Mouse (Mus musculus) cortical plate, adult 2 months (tissue): ENCODE results near the gene Zfp280c. TPM values are rescaled to one million over a fixed set of nuclear protein-coding genes. Genes with fewer than 3 reads are reported as not detected.
A peak's percentile ranks its signal among the peaks of the same experiment; 100 is the strongest.

ENCODE experiments used
- H3K27ac ChIP-seq: fragments of 200-500 bp; 2 replicates; pipeline ENCODE4 v1.5.1; 2012; ENCODE audit warnings: low read length, control low read depth, inconsistent platforms; ENCODE audit not compliant: insufficient read depth
- H3K4me1 ChIP-seq: fragments of 200-500 bp; 2 replicates; pipeline ENCODE4 v1.6.1; 2011; ENCODE audit warnings: low read length; ENCODE audit not compliant: control insufficient read depth, insufficient read depth
- H3K4me3 ChIP-seq: fragments of 200-500 bp; 2 replicates; pipeline ENCODE4 v1.5.1; 2011; ENCODE audit warnings: mild to moderate bottlenecking, low read length, control low read depth; ENCODE audit not compliant: insufficient read depth
- CTCF ChIP-seq: fragments of 200-500 bp; IDR thresholded peaks from 2 replicates; pipeline ENCODE4 v1.5.1; 2011; ENCODE audit warnings: mild to moderate bottlenecking, control low read depth, low read length; ENCODE audit not compliant: insufficient read depth; ENCODE audit errors: extremely low read depth
- POLR2A ChIP-seq: fragments of 200-500 bp; IDR thresholded peaks from 2 replicates; pipeline ENCODE4 v1.6.1; 2011; ENCODE audit warnings: mild to moderate bottlenecking, low read length, control low read depth; ENCODE audit not compliant: insufficient read depth; ENCODE audit errors: extremely low read depth
- polyA plus RNA-seq: library from polyadenylated mRNA; depleted of rRNA; stranded (reverse); fragments of >200 nt; gene quantifications from 2 replicates; pipeline ENCODE4 v1.2.3, GENCODE M21; 2012; rRNA removed

Gene Zfp280c
- polyA plus RNA-seq = 28.7 and 29.1 TPM in 2 replicates

DNA sequence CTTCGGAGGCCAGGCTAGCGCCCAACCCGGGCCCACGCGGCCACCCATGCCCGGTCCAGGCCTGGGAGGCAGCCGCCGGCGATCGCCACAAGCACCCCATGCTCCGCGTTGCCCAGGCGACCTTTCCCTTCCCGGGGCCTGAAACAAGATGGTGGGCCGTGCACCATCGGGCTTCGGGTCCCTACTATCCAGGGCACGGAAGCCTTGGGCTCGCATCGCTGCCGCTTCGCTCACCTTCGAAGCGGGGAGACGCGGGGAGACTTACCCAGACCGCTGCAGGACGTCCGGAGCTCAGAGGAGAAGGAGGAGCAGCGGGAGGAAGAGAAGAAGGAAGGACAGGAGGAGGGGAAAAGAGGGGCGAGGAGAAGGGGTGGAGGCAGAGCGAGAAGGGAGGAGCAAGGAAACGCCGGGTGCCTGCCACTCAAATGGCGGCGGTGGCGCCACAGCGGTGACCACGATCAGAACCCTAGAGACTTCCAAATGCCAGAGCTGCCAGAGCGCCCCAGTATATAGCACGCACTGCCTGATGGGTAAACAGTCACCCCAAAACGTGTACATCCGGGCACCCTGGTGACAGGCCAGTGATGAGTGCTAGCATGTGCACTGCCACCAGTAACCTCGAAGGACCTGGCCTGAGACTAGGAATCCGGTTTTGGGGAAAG lies at the start of gene Zfp280c:
Zfp280c (minus strand) TSS at position 406 of the 662 bp plus-strand sequence.
- H3K4me1 ChIP-seq = no peaks in the 10 kb centered on the region
- TF ChIP-seq POLR2A (peak; percentile 72), CTCF (no peak)
- peak within 1 kb of the TSS; percentile 73 for H3K4me3 ChIP-seq
- H3K27ac ChIP-seq = no peak within 1 kb of the TSS

DNA sequence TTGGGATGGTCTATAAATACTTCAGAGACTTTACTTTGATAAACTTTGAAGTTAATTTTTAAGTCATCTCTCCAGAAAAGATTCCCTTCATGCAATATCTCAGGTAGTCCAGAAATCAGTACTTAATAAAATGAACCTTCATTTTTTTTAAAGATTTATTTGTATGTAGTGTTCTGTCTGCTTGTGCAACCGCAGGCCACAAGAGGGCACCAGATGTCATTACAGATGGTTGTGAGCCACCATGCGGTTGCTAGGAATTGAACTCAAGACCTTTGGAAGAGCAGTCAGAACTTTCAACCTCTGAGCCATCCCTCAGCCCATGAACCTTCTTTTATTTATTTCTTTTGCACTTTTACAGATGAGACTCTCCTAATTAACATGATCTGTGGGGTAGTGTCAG lies 42.7 kb upstream of the Zfp280c start:
- H3K27ac ChIP-seq = no peak overlapping the region
- no peak for TF ChIP-seq CTCF
- TF ChIP-seq POLR2A = no peak
- no peaks in the 10 kb centered on the region for H3K4me1 ChIP-seq
- no peak overlapping the region for H3K4me3 ChIP-seq

DNA sequence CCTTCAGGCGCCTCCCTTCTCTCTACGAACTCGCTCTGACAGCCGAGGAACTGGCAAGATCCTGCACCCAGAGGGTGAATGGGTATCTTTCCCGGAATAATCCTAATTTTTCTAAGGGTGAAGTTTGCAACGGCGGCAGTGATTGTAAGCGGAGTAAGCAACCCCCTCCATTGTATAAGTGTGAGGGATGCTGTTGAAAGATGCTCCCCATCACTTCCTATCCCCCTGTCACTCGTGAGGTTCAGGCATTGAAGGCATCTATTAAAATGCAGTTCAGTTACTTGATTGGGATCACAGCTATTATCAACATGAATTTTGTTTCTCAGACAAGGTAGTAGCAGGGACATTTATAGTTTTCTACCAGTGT lies 29.7 kb upstream of the Zfp280c start:
- Histone ChIP-seq H3K4me3 (peak overlapping the region; percentile 49), H3K27ac (peak overlapping the region; percentile 43; the same call in 1 of the 2 replicates), H3K4me1 (no peaks in the 10 kb centered on the region)
- TF ChIP-seq POLR2A = no peak
- no peak for TF ChIP-seq CTCF

DNA sequence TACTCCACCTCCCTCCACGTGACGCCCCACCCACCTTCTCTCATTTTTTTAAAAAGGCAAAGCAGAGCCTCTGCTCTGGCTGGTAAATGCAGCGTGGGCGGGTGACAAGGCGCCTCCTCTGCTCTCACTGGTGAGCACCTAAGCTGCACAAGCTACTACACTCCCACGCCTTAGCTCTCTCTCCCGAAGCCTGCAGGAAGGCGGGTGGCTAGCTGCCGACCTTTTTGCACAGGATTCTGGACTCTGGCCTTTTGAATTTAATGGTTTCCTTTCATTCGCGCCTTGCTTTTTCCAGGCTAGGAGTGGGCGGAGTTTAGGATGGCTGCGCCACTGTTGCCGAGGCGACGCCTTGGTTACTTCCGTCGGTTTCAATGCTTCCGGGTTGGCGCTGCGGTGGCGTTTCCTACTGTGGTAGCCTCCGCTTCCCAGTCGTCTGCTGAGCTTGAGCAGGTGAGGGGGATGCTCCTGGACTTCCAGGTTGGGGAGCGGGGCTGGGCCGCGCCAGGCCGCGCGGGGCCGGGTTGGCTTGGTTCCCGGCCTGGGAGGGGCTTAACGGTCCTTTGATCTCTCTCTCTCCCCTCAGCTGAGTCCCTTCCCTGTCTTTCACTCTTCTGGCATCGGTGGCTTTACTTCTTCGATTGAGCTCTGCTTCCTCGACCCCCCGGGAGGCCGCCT lies 29.2 kb upstream of the Zfp280c start, which contains the start of gene Slc25a14:
Slc25a14 (plus strand) TSS at position 35 of the 675 bp plus-strand sequence.
- Histone ChIP-seq H3K4me3 (peak within 1 kb of the TSS; percentile 49), H3K4me1 (no peaks in the 10 kb centered on the region), H3K27ac (peak within 1 kb of the TSS; percentile 43; the same call in 1 of the 2 replicates)
- TF ChIP-seq CTCF (no peak), POLR2A (peak; percentile 67)

DNA sequence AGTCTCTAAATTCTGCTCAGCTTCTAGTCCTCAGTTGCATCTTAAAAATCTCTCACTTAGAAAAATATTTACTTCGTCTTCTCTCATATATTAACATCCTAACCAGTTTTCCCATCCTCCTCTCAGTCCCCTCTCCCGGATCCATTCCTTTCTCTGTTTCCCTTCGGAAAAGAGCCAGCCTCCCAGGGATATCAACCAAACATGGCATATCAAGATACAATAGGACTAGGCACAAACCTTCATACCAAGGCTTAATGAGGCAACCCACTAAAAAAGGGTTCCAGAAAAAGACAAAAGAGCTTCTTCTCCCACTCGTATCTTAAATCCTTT lies 28.7 kb upstream of the Zfp280c start:
- Histone ChIP-seq H3K4me3 (peak overlapping the region; percentile 49), H3K4me1 (no peaks in the 10 kb centered on the region), H3K27ac (no peak overlapping the region)
- no peak for TF ChIP-seq POLR2A
- TF ChIP-seq CTCF = no peak

DNA sequence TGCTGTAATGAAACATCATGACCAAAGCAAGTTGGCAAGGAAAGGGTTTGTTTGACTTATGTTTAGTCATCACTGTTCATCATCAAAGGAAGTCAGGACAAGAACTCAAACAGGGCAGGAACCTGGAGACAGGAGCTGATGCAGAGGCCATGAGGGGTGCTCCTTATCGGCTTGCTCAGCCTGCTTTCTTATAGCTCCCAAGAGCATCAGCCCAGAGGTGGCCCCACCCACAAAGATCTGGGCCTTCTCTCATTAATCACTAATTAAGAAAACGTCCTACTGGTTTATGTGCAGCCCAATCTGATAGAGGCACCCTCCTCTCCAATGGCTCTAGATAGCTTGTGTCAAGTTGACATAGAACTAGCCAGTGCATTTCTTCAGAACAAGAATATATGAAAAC lies 10.6 kb upstream of the Zfp280c start:
- TF ChIP-seq CTCF (no peak), POLR2A (no peak)
- Histone ChIP-seq H3K4me1 (no peaks in the 10 kb centered on the region), H3K27ac (no peak overlapping the region), H3K4me3 (no peak overlapping the region)

DNA sequence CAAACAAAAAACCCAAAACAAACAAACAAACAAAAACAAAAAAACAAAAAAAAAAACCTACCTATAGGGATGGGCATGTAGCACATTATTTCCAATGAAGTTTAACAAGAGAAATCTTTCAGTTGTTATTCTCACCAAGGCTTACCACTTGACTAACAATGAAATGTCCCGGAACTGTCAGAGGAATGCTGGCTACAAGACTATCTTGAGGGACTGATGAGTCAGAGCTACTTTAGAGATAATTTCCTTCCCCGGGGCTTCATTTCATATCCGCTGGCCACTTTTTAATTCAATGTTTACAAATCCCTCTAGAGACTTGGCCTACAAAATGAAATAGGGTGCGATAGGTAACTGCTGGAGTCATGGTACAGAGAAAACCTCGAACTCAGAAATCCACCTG lies 2.6 kb upstream of the Zfp280c start:
- no peak overlapping the region for H3K4me3 ChIP-seq
- TF ChIP-seq POLR2A = no peak
- TF ChIP-seq CTCF = no peak
- H3K27ac ChIP-seq = no peak overlapping the region
- H3K4me1 ChIP-seq = no peaks in the 10 kb centered on the region

DNA sequence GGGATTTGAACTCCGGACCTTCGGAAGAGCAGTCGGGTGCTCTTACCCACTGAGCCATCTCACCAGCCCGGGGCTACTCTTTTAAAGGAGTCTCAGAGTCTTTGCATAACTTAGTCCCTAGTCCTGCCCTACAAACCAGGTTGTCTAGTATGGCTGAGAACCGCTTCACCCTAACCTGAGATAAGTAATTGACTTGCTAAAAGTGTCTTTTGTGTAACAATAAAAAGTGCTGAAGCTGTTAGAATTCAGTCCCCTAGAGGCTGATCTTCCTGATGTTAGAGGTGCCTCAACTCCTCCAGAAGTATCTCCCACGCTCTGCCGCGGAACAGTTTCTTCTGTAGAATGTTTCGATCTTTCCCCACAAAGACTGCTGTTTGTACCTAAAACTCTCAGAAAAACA lies 1.7 kb upstream of the Zfp280c start:
- Histone ChIP-seq H3K4me1 (no peaks in the 10 kb centered on the region), H3K27ac (no peak overlapping the region), H3K4me3 (no peak overlapping the region)
- TF ChIP-seq POLR2A = no peak
- no peak for TF ChIP-seq CTCF

DNA sequence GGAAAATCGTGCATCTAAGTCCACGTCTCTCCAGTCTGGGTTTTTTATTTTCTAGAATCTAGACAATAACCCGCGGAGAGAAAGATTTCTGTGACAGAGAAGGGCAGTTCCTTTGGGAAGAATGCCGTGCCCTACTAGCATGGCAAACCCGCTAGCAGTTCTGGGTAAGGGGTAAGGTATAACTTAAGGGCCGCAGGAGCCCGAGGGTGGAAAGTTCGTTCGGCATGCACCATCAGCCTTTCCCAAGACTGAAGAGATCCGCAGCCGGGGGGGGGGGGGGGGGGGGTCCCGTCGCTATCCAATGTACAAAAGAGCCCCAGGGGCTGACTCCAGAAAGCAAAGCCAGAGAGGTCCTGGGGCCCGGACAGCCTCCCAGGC lies 594 bp downstream of the Zfp280c start:
- Histone ChIP-seq H3K27ac (no peak overlapping the region), H3K4me1 (no peaks in the 10 kb centered on the region), H3K4me3 (peak overlapping the region; percentile 73)
- no peak for TF ChIP-seq POLR2A

DNA sequence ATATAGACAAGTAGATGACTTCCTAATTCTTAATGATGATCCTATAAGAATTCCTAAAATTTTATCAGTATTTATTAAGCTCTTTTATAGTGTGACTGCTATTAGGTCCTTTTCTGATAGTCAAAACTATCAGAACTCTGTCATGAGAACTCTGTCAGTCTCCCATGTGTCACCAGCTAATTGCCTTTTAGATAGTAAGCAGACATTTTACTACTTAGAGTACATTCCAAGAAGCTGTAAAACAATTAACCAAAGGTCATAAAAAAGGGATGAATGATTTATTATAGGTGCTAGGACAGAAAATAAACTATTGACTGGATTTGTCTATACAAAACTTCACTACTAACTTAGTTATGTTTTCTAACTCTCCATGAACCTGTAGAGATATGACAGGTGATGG lies 11.0 kb downstream of the Zfp280c start:
- TF ChIP-seq POLR2A = no peak
- no peak for TF ChIP-seq CTCF
- Histone ChIP-seq H3K4me1 (no peaks in the 10 kb centered on the region), H3K4me3 (no peak overlapping the region), H3K27ac (no peak overlapping the region)
